Mouse (Mus musculus) liver, embryonic 14.5 days (tissue): Measurements from ENCODE around the gene P2ry2. TPM values are rescaled to one million over a fixed set of nuclear protein-coding genes. Genes with fewer than 3 reads are reported as not detected.

ENCODE experiments used
- ATAC-seq: fragments of 200-750 bp; cut with Nextera tagmentation; 2 replicates; pipeline ENCODE4 v1.8.0; 2017; ENCODE audit warnings: moderate number of reproducible peaks, mild to moderate bottlenecking, moderate library complexity; ENCODE audit not compliant: insufficient read depth
- DNase-seq, 3 experiments: peaks; one replicate each; pipeline ENCODE4 v3.0.0-alpha.2; 2012 to 2013; ENCODE audit warnings: low read depth in 3 of 3, low spot score in 3 of 3
- H3K27ac ChIP-seq: fragments of 300-500 bp; sonication (generic); 2 replicates; pipeline ENCODE4 v1.5.1; 2014; ENCODE audit warnings: moderate library complexity, mild to moderate bottlenecking, control low read depth, inconsistent platforms
- H3K27me3 ChIP-seq: fragments of 300-500 bp; sonication (generic); 2 replicates; pipeline ENCODE4 v1.6.1; 2014; ENCODE audit warnings: mild to moderate bottlenecking, low read length, moderate library complexity; ENCODE audit not compliant: control insufficient read depth, insufficient read depth
- H3K36me3 ChIP-seq: fragments of 300-500 bp; sonication (generic); replicated peaks from 2 replicates; pipeline ENCODE4 v1.6.1; 2014; ENCODE audit warnings: low read depth; ENCODE audit not compliant: control insufficient read depth, insufficient read depth
- H3K4me1 ChIP-seq, 2 experiments: fragments of 200-500 bp in 1 of 2; fragments of 300-500 bp in 1 of 2; sonication (generic) in 1 of 2; replicated peaks; 2 replicates each; pipeline ENCODE4 v1.6.1; 2012 to 2014; ENCODE audit warnings: antibody characterized with exemption in 1 of 2, inconsistent platforms in 1 of 2, low read length in 1 of 2; ENCODE audit not compliant: control insufficient read depth in 2 of 2, insufficient read depth in 2 of 2
- H3K4me2 ChIP-seq: fragments of 300-500 bp; sonication (generic); 2 replicates; pipeline ENCODE4 v1.6.1; 2014; ENCODE audit warnings: low read depth, mild to moderate bottlenecking, control low read depth, moderate library complexity
- H3K4me3 ChIP-seq, 2 experiments: fragments of 200-500 bp in 1 of 2; fragments of 300-500 bp in 1 of 2; sonication (generic) in 1 of 2; 2 replicates each; pipeline ENCODE4 v1.5.1; 2012 to 2014; ENCODE audit warnings: low read depth in 2 of 2, low read length in 2 of 2, mild to moderate bottlenecking in 2 of 2, control low read depth in 1 of 2, inconsistent platforms in 1 of 2, moderate library complexity in 1 of 2; ENCODE audit not compliant: insufficient read depth in 1 of 2
- H3K9ac ChIP-seq: fragments of 300-500 bp; sonication (generic); replicated peaks from 2 replicates; pipeline ENCODE4 v1.6.1; 2014; ENCODE audit warnings: mild to moderate bottlenecking, control low read depth, moderate library complexity
- H3K9me3 ChIP-seq: fragments of 300-500 bp; sonication (generic); 2 replicates; pipeline ENCODE4 v1.6.1; 2016; ENCODE audit warnings: low read length, mixed read lengths; ENCODE audit not compliant: control insufficient read depth
- CTCF ChIP-seq: IDR thresholded peaks from 2 replicates; pipeline ENCODE4 v1.5.1; 2016; ENCODE audit warnings: antibody characterized with exemption, low read depth, control low read depth
- EP300 ChIP-seq: IDR thresholded peaks from 2 replicates; pipeline ENCODE4 v1.6.1; 2016; ENCODE audit warnings: antibody characterized with exemption, low read depth
- WGBS: fragments of 180-500 bp; shearing (Covaris S2); extraction: QIAGEN DNeasy Blood & Tissue Kit; methylation state at CpG from one replicate; pipeline ENCODE4 v1.1.7; 2014; ENCODE audit not compliant: insufficient replicate concordance; 5-methylcytosine and 5-hydroxymethylcytosine counted together
- polyA plus RNA-seq, 2 experiments: library from polyadenylated mRNA; depleted of rRNA in 1 of 2; stranded (reverse) in 1 of 2; unstranded in 1 of 2; fragments of >200 nt; fragmentation: Nextera tagmentation in 1 of 2; extraction: Ambion mirVana in 1 of 2; gene quantifications; 2 replicates each; pipeline versions ENCODE4 v1.2.1 to v1.2.3; 2012 to 2014

The P2ry2 gene
- polyA plus RNA-seq (2012; rRNA removed) (0.47 and 0.53 TPM in 2 replicates), polyA plus RNA-seq (2014; fragmentation: Nextera tagmentation; extraction: Ambion mirVana) (0.33 and 0.67 TPM in 2 replicates)

DNA sequence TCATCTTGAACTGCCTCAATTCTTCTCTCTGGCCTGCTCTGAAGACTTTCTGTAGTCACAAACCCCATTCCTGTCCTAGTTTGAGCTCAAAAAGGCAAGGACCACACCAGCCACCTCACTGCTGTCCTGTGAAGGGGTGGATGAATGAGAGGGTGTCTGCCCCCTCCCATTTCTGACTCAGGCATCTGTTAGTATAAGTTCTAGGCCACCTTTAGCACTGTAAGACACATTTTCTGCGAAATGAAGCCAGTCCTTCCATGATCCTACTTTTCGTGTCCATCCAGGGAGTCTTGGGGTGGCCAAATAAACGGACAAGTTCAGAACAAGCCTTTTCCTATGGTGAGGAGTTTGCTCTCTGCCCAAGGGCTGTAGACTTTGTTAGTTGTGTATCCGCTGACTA lies at the start of gene P2ry2:
Gene P2ry2, minus strand, starts transcription at position 326 of the 400 bp plus-strand sequence.
- Histone ChIP-seq H3K27ac (no peak within 1 kb of the TSS), H3K4me2 (peak within 1 kb of the TSS; percentile 70), H3K4me3 (peak within 1 kb of the TSS; percentile 33 to 50), H3K9me3 (no peaks in the 10 kb centered on the region), H3K4me1 (0 out of 4 replicates have a peak, but pooled peaks cover 0 to 2% of the 10 kb centered on the region in 2 experiments), H3K36me3 (no peaks in the 10 kb centered on the region), H3K27me3 (peaks cover 16% of the 10 kb centered on the region), H3K9ac (peak within 1 kb of the TSS; percentile 23; the same call in 1 of the 2 replicates)
- no peak for TF ChIP-seq EP300
- TF ChIP-seq CTCF: no peak
- DNase-seq: no peak
- ATAC-seq: no peak
- WGBS: 46% methylated on average over 4 of the region's 4 CpGs

- no peak overlapping the region for H3K9ac ChIP-seq
- no peak overlapping the region for H3K4me3 ChIP-seq
- no peak for DNase-seq
- H3K4me2 ChIP-seq: no peak overlapping the region
- H3K27me3 ChIP-seq: no peaks in the 10 kb centered on the region
- TF ChIP-seq EP300 (no peak), CTCF (no peak)
- ATAC-seq: no peak
- no peaks in the 10 kb centered on the region for H3K9me3 ChIP-seq
- WGBS: 73% methylated on average over 6 of the region's 6 CpGs
- H3K36me3 ChIP-seq: no peaks in the 10 kb centered on the region
- no peak overlapping the region for H3K27ac ChIP-seq
- H3K4me1 ChIP-seq: peaks cover 0 to 26% of the 10 kb centered on the region in 2 experiments; a peak in 2 of 4 replicates
Observed at GRCm38 (mm10) chr7:101062246-101062645, 49.6 kb upstream of the P2ry2 start.

DNA sequence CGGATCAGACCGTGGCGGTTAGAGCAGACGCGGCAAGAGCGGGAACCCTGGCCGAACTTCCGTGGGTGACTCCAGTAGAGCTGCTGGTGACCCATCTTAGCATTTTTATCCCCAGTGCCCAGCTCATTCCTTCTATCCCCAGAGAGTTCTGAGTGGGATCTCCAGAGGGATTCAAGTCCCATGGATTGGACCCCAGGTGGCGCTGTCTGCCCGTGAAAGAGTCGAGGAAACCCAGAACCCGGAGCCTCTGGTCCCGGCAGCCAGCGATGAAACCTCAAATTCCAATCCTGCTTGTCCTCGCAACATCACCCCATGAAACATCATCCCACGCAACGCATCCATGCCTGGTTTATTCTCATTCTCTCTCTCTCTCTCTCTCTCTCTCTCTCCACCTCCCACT lies 48.7 kb upstream of the P2ry2 start:
- Histone ChIP-seq H3K27me3 (no peaks in the 10 kb centered on the region), H3K4me1 (peaks cover 0 to 22% of the 10 kb centered on the region in 2 experiments; a peak in 2 of 4 replicates), H3K27ac (no peak overlapping the region), H3K9ac (no peak overlapping the region), H3K4me3 (no peak overlapping the region), H3K9me3 (no peaks in the 10 kb centered on the region), H3K36me3 (no peaks in the 10 kb centered on the region), H3K4me2 (peak overlapping the region; percentile 35)
- WGBS: 8% methylated on average over 17 of the region's 17 CpGs
- DNase-seq (peak; percentile 36 to 47 (median 45)), ATAC-seq (no peak)
- peak; percentile 78 for TF ChIP-seq CTCF
- TF ChIP-seq EP300: no peak

- no peak for TF ChIP-seq EP300
- no peak for TF ChIP-seq CTCF
- WGBS: 8% methylated on average over 5 of the region's 5 CpGs
- DNase-seq (no peak), ATAC-seq (no peak)
- H3K27ac ChIP-seq: no peak overlapping the region
- no peaks in the 10 kb centered on the region for H3K9me3 ChIP-seq
- peak overlapping the region; percentile 26; the same call in 1 of the 2 replicates for H3K4me2 ChIP-seq
- H3K27me3 ChIP-seq: no peaks in the 10 kb centered on the region
- no peak overlapping the region for H3K9ac ChIP-seq
- H3K36me3 ChIP-seq: no peaks in the 10 kb centered on the region
- peaks cover 0 to 18% of the 10 kb centered on the region in 2 experiments; a peak in 2 of 4 replicates for H3K4me1 ChIP-seq
- no peak overlapping the region for H3K4me3 ChIP-seq
Observed at GRCm38 (mm10) chr7:101060476-101060875, 47.8 kb upstream of the P2ry2 start.

DNA sequence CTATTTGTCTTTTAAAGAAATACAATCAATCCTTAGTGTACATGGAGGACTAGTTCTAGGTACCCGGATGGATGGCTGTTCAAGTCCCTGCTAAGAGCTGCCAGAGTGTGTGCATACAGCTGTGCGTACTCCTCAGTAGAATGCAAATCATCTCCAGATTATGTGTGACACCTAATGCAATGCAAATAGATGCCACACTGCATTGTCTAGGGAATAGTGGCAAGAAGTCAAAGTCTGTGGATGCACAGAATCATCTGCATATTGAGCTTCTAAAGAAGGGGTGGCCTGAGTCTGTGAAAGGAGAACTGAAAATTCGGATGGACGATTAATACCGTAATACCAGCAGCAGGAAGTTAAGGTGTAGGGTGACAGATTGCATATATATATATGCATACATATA lies 46.5 kb upstream of the P2ry2 start:
- Histone ChIP-seq H3K27ac (no peak overlapping the region), H3K4me2 (no peak overlapping the region), H3K9me3 (no peaks in the 10 kb centered on the region), H3K9ac (no peak overlapping the region), H3K4me1 (peaks cover 0 to 15% of the 10 kb centered on the region in 2 experiments; a peak in 2 of 4 replicates), H3K27me3 (no peaks in the 10 kb centered on the region), H3K36me3 (no peaks in the 10 kb centered on the region), H3K4me3 (no peak overlapping the region)
- 65% methylated on average over 5 of the region's 5 CpGs for WGBS
- DNase-seq (no peak), ATAC-seq (no peak)
- TF ChIP-seq EP300 (no peak), CTCF (no peak)
